Mouse (Mus musculus) cortical plate, adult 2 months (tissue): ENCODE data around the gene Gm9774.

Source experiments
- CTCF ChIP-seq: fragments of 200-500 bp; IDR thresholded peaks from 2 replicates; pipeline ENCODE4 v1.5.1; 2011; ENCODE audit warnings: mild to moderate bottlenecking, control low read depth, low read length; ENCODE audit not compliant: insufficient read depth; ENCODE audit errors: extremely low read depth
- POLR2A ChIP-seq: fragments of 200-500 bp; IDR thresholded peaks from 2 replicates; pipeline ENCODE4 v1.6.1; 2011; ENCODE audit warnings: mild to moderate bottlenecking, low read length, control low read depth; ENCODE audit not compliant: insufficient read depth; ENCODE audit errors: extremely low read depth

- TF ChIP-seq CTCF: no peak
- no peak for TF ChIP-seq POLR2A
These were observed 21.5 kb downstream of the Gm9774 start, which contains the start of gene Sprr2i for GRCm38 (mm10) chr3:92407691-92408090.
